Mouse (Mus musculus) lung, embryonic 16.5 days (tissue): ENCODE results near the gene Sfxn1. TPM values are rescaled to one million over a fixed set of nuclear protein-coding genes. Genes with fewer than 3 reads are reported as not detected.

Experiments used
- ATAC-seq: fragments of 200-750 bp; cut with Nextera tagmentation; 2 replicates; pipeline ENCODE4 v1.8.0; 2017; ENCODE audit warnings: low read depth, mild to moderate bottlenecking, moderate library complexity
- H3K27ac ChIP-seq: fragments of 300-500 bp; sonication (generic); 2 replicates; pipeline ENCODE4 v1.5.1; 2014; ENCODE audit warnings: mild to moderate bottlenecking, control low read depth, low read length
- H3K27me3 ChIP-seq: fragments of 300-500 bp; sonication (generic); 2 replicates; pipeline ENCODE4 v1.6.1; 2014; ENCODE audit warnings: low read depth, low read length, mixed read lengths; ENCODE audit not compliant: control insufficient read depth, insufficient read depth
- H3K36me3 ChIP-seq: fragments of 300-500 bp; sonication (generic); 2 replicates; pipeline ENCODE4 v1.6.1; 2014; ENCODE audit warnings: low read length; ENCODE audit not compliant: control insufficient read depth, insufficient read depth
- H3K4me1 ChIP-seq: fragments of 300-500 bp; sonication (generic); replicated peaks from 2 replicates; pipeline ENCODE4 v1.6.1; 2014; ENCODE audit warnings: low read length, mixed read lengths; ENCODE audit not compliant: control insufficient read depth, insufficient read depth
- H3K4me2 ChIP-seq: fragments of 300-500 bp; sonication (generic); 2 replicates; pipeline ENCODE4 v1.6.1; 2014; ENCODE audit warnings: low read depth, low read length, control low read depth
- H3K4me3 ChIP-seq: fragments of 300-500 bp; sonication (generic); 2 replicates; pipeline ENCODE4 v1.5.1; 2014; ENCODE audit warnings: mild to moderate bottlenecking, low read length, control low read depth
- H3K9ac ChIP-seq: fragments of 300-500 bp; sonication (generic); 2 replicates; pipeline ENCODE4 v1.6.1; 2014; ENCODE audit warnings: low read length, control low read depth
- H3K9me3 ChIP-seq: fragments of 300-500 bp; sonication (generic); 2 replicates; pipeline ENCODE4 v1.6.1; 2016; ENCODE audit warnings: low read length; ENCODE audit not compliant: control insufficient read depth
- WGBS: fragments of 180-500 bp; shearing (Covaris S2); extraction: QIAGEN DNeasy Blood & Tissue Kit; methylation state at CpG from one replicate; pipeline ENCODE4 v1.1.7; 2014; 5-methylcytosine and 5-hydroxymethylcytosine counted together
- polyA plus RNA-seq: library from polyadenylated mRNA; unstranded; fragments of >200 nt; fragmentation: Nextera tagmentation; extraction: Ambion mirVana; gene quantifications from 2 replicates; pipeline ENCODE4 v1.2.1, GENCODE M21; 2015

The Sfxn1 gene
- 52.0 and 54.0 TPM in 2 replicates for polyA plus RNA-seq

GRCm38 (mm10) chr13:54071606-54072331, at the start of gene Sfxn1:
Gene Sfxn1 (plus strand): TSS chr13:54071869.
- H3K9me3 ChIP-seq: no peaks in the 10 kb centered on the region
- peak within 1 kb of the TSS; percentile 72 for H3K4me2 ChIP-seq
- under 1% methylated on average over 55 of the region's 74 CpGs for WGBS
- H3K4me3 ChIP-seq: peak within 1 kb of the TSS; percentile 77
- peak within 1 kb of the TSS; percentile 87 for H3K9ac ChIP-seq
- peak; percentile 68 for ATAC-seq
- no peaks in the 10 kb centered on the region for H3K36me3 ChIP-seq
- H3K27ac ChIP-seq: peak within 1 kb of the TSS; percentile 86
- H3K4me1 ChIP-seq: peaks cover 16% of the 10 kb centered on the region; the same call in 1 of the 2 replicates
- H3K27me3 ChIP-seq: no peaks in the 10 kb centered on the region

GRCm38 (mm10) chr13:54023311-54023710, 48.4 kb upstream of the Sfxn1 start:
- Histone ChIP-seq H3K4me1 (no peaks in the 10 kb centered on the region; the same call in 1 of the 2 replicates), H3K9me3 (no peaks in the 10 kb centered on the region), H3K27ac (no peak overlapping the region), H3K4me2 (no peak overlapping the region), H3K36me3 (no peaks in the 10 kb centered on the region), H3K27me3 (no peaks in the 10 kb centered on the region), H3K9ac (no peak overlapping the region), H3K4me3 (no peak overlapping the region)
- WGBS: 36% methylated on average over 5 of the region's 5 CpGs
- ATAC-seq: peak; percentile 74

- H3K27me3 ChIP-seq: no peaks in the 10 kb centered on the region
- 84% methylated on average over 7 of the region's 7 CpGs for WGBS
- no peak overlapping the region for H3K27ac ChIP-seq
- no peak overlapping the region for H3K4me2 ChIP-seq
- H3K9me3 ChIP-seq: no peaks in the 10 kb centered on the region
- no peaks in the 10 kb centered on the region; the same call in 1 of the 2 replicates for H3K4me1 ChIP-seq
- H3K9ac ChIP-seq: no peak overlapping the region
- ATAC-seq: no peak
- H3K4me3 ChIP-seq: no peak overlapping the region
- no peaks in the 10 kb centered on the region for H3K36me3 ChIP-seq
Measured at GRCm38 (mm10) chr13:54027079-54027478, 44.6 kb upstream of the Sfxn1 start.

DNA sequence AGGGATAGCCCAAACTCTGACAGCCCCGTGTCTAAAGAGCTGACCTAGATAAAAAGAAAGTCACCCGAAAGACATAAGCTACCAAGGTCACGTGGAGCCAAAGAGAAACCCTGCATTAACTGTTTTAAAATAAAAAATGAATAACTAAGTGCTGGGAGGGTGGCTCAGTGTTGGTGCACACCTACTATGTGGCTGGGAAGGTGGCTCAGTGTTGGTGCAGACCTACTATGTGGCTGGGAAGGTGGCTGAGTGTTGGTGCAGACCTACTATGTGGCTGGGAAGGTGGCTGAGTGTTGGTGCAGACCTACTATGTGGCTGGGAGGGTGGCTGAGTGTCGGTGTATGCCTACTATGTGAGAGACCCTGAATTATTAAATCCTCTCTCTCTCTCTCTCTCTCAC, 38.0 kb upstream of the Sfxn1 start:
- H3K9me3 ChIP-seq: no peaks in the 10 kb centered on the region
- WGBS: 64% methylated on average over 4 of the region's 4 CpGs
- H3K4me2 ChIP-seq: no peak overlapping the region
- no peaks in the 10 kb centered on the region for H3K36me3 ChIP-seq
- H3K4me1 ChIP-seq: no peaks in the 10 kb centered on the region
- no peak overlapping the region for H3K9ac ChIP-seq
- no peak overlapping the region for H3K4me3 ChIP-seq
- H3K27me3 ChIP-seq: no peaks in the 10 kb centered on the region
- no peak for ATAC-seq
- no peak overlapping the region for H3K27ac ChIP-seq

- H3K9ac ChIP-seq: no peak overlapping the region
- H3K4me1 ChIP-seq: no peaks in the 10 kb centered on the region
- ATAC-seq: no peak
- H3K27me3 ChIP-seq: no peaks in the 10 kb centered on the region
- WGBS: 65% methylated on average over 1 of the region's 1 CpGs
- no peak overlapping the region for H3K4me3 ChIP-seq
- no peaks in the 10 kb centered on the region for H3K9me3 ChIP-seq
- H3K36me3 ChIP-seq: no peaks in the 10 kb centered on the region
- H3K27ac ChIP-seq: no peak overlapping the region
- H3K4me2 ChIP-seq: no peak overlapping the region
Measured at GRCm38 (mm10) chr13:54035541-54035940, 36.1 kb upstream of the Sfxn1 start.

- H3K36me3 ChIP-seq: no peaks in the 10 kb centered on the region
- no peaks in the 10 kb centered on the region for H3K4me1 ChIP-seq
- H3K27me3 ChIP-seq: no peaks in the 10 kb centered on the region
- WGBS: 62% methylated on average over 4 of the region's 4 CpGs
- no peak overlapping the region for H3K4me2 ChIP-seq
- no peak overlapping the region for H3K27ac ChIP-seq
- no peak overlapping the region for H3K4me3 ChIP-seq
- H3K9me3 ChIP-seq: no peaks in the 10 kb centered on the region
- H3K9ac ChIP-seq: no peak overlapping the region
- ATAC-seq: no peak
Measured at GRCm38 (mm10) chr13:54037936-54038335, 33.7 kb upstream of the Sfxn1 start.

- Histone ChIP-seq H3K4me3 (no peak overlapping the region), H3K4me2 (no peak overlapping the region), H3K27me3 (no peaks in the 10 kb centered on the region), H3K36me3 (no peaks in the 10 kb centered on the region), H3K9me3 (no peaks in the 10 kb centered on the region), H3K4me1 (no peaks in the 10 kb centered on the region), H3K27ac (no peak overlapping the region), H3K9ac (no peak overlapping the region)
- WGBS: 89% methylated on average over 2 of the region's 2 CpGs
- no peak for ATAC-seq
Measured at GRCm38 (mm10) chr13:54040256-54040655, 31.4 kb upstream of the Sfxn1 start.

DNA sequence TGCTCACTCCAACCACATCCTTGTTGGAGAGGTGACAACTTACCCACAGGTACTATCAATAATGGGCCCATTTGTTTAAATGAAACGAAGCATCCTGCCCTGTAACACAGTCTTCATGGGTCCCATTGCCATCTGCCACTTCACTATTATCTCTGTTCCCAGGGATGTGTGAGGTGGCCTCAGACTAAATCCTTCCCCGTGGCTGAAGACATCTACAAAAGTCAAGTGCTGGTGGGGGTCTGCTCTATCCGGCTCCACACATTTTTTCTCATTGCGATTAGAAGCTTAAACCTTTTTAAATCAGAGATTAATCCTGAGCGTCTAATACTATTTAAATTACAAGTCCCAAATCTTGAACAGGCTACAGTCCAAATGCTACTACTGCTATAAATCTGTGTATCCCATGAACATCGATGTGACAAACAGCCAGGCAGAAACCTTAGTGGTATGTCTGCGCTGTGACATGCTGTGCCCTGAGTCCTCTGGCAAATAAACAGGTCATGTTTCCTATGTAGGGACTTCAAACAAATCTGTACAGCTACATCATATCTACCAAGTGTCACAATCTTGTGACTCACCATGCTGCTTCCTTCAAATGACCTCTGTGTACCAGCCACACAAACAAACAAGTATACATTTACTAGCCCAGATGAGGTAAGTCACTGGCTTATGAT, 22.9 kb upstream of the Sfxn1 start:
- WGBS: 76% methylated on average over 7 of the region's 7 CpGs
- no peak for ATAC-seq
- Histone ChIP-seq H3K4me2 (no peak overlapping the region), H3K9ac (no peak overlapping the region), H3K27me3 (peaks cover 3% of the 10 kb centered on the region), H3K27ac (no peak overlapping the region), H3K36me3 (no peaks in the 10 kb centered on the region), H3K9me3 (no peaks in the 10 kb centered on the region), H3K4me1 (no peaks in the 10 kb centered on the region), H3K4me3 (no peak overlapping the region)

- Histone ChIP-seq H3K4me3 (no peak overlapping the region), H3K4me1 (no peaks in the 10 kb centered on the region; the same call in 1 of the 2 replicates), H3K4me2 (no peak overlapping the region), H3K27ac (no peak overlapping the region), H3K27me3 (peaks cover 21% of the 10 kb centered on the region), H3K36me3 (no peaks in the 10 kb centered on the region), H3K9me3 (no peaks in the 10 kb centered on the region), H3K9ac (no peak overlapping the region)
- WGBS: 55% methylated on average over 7 of the region's 7 CpGs
- no peak for ATAC-seq
Measured at GRCm38 (mm10) chr13:54051641-54052040, 20.0 kb upstream of the Sfxn1 start.
